Mouse (Mus musculus) myocyte (in vitro differentiated cells): ENCODE data around the gene Exosc1.

Experiments
- CEBPB ChIP-seq: IDR thresholded peaks from 2 replicates; pipeline ENCODE4 v1.6.1; 2011; ENCODE audit warnings: mild to moderate bottlenecking, moderate library complexity; ENCODE audit not compliant: poor library complexity, insufficient read depth, severe bottlenecking
- E2F4 ChIP-seq: IDR thresholded peaks from one replicate; pipeline ENCODE4 v1.6.1; 2011; ENCODE audit warnings: mild to moderate bottlenecking, control low read depth, moderate library complexity; ENCODE audit not compliant: insufficient read depth
- MAX ChIP-seq: IDR thresholded peaks from one replicate; pipeline ENCODE4 v1.6.1; 2011; ENCODE audit warnings: low read depth, mild to moderate bottlenecking, control low read depth
- MYOD1 ChIP-seq, 3 experiments: IDR thresholded peaks; one replicate each; pipeline ENCODE4 v1.6.1; 2011; ENCODE audit warnings: control low read depth in 2 of 3, low read depth in 2 of 3, mild to moderate bottlenecking in 2 of 3, moderate library complexity in 1 of 3; ENCODE audit not compliant: insufficient read length in 2 of 3, control insufficient read depth in 1 of 3
- MYOG ChIP-seq, 3 experiments: IDR thresholded peaks; one replicate each; pipeline ENCODE4 v1.6.1; 2011; ENCODE audit warnings: control low read depth in 2 of 3, low read depth in 2 of 3, mild to moderate bottlenecking in 2 of 3; ENCODE audit not compliant: insufficient read length in 2 of 3, control insufficient read depth in 1 of 3, insufficient read depth in 1 of 3
- POLR2A ChIP-seq: IDR thresholded peaks from one replicate; pipeline ENCODE4 v1.6.1; 2011; ENCODE audit warnings: low read depth, mild to moderate bottlenecking, control low read depth, moderate library complexity; ENCODE audit not compliant: insufficient read length
- POLR2AphosphoS2 ChIP-seq: IDR thresholded peaks from one replicate; pipeline ENCODE4 v1.6.1; 2011; ENCODE audit warnings: low read depth, control low read depth; ENCODE audit not compliant: insufficient read length
- REST ChIP-seq: IDR thresholded peaks from one replicate; pipeline ENCODE4 v1.6.1; 2011; ENCODE audit warnings: mild to moderate bottlenecking, control low read depth, moderate library complexity; ENCODE audit not compliant: insufficient read depth, insufficient read length
- SRF ChIP-seq: IDR thresholded peaks from one replicate; pipeline ENCODE4 v1.6.1; 2011; ENCODE audit warnings: low read depth; ENCODE audit not compliant: control insufficient read depth, insufficient read length
- TCF12 ChIP-seq: IDR thresholded peaks from one replicate; pipeline ENCODE4 v1.6.1; 2011; ENCODE audit warnings: mild to moderate bottlenecking, control low read depth; ENCODE audit not compliant: poor library complexity, insufficient read depth, severe bottlenecking
- TCF3 ChIP-seq: IDR thresholded peaks from one replicate; pipeline ENCODE4 v1.6.1; 2011; ENCODE audit warnings: low read depth, control low read depth; ENCODE audit not compliant: insufficient read length
- USF1 ChIP-seq: IDR thresholded peaks from one replicate; pipeline ENCODE4 v1.6.1; 2011; ENCODE audit warnings: low read depth, mild to moderate bottlenecking, control low read depth, moderate library complexity

DNA sequence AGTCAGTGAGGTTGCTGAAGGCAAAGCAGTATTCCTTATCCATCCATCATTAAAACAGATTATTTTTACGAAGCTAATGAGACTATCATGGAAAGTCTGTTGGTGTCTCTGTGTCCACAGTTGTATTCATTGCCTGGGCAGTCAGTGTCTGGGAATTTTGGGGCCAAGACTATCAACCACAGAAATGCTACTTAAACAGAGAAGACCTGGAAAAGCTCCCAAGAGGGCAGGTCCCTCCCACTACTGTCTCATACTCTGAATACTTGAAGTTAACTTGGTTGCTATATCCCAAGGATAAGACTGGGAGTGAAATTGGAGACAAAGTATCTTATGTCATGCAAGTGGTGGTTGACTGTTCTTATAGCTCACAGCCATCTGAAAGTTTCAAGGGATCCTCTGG is 2.7 kb upstream of the Exosc1 start:
- no peak for TF ChIP-seq E2F4
- TF ChIP-seq POLR2A: no peak
- TF ChIP-seq USF1: no peak
- no peak for TF ChIP-seq CEBPB
- TF ChIP-seq TCF12: no peak
- no peak for TF ChIP-seq MAX
- no peak for TF ChIP-seq POLR2AphosphoS2
- TF ChIP-seq TCF3: no peak
- no peak for TF ChIP-seq MYOD1 (IDR thresholded peaks at IDR 0.05; ENCODE audit: control insufficient read depth in 1 of 3, insufficient read length in 2 of 3, low read depth in 2 of 3)
- TF ChIP-seq REST: no peak
- no peak for TF ChIP-seq SRF
- no peak for TF ChIP-seq MYOG (IDR thresholded peaks at IDR 0.05; ENCODE audit: control insufficient read depth in 1 of 3, insufficient read depth in 1 of 3, insufficient read length in 2 of 3, low read depth in 2 of 3)
